Mouse (Mus musculus) testis, adult 2 months (tissue): ENCODE results near the gene Pdik1l. TPM values are rescaled to one million over a fixed set of nuclear protein-coding genes. Genes with fewer than 3 reads are reported as not detected.
"Not testable (repeated sequence)": the region's sequence is repeated elsewhere in the genome, so short reads cannot be mapped to it uniquely, and the experiment has no call there.

Experiments
- H3K27ac ChIP-seq: fragments of 200-500 bp; 2 replicates; pipeline ENCODE4 v1.5.1; 2012; ENCODE audit warnings: low read depth, low read length; ENCODE audit not compliant: control insufficient read depth, insufficient read depth
- H3K27me3 ChIP-seq: fragments of 200-500 bp; 2 replicates; pipeline ENCODE4 v1.6.1; 2012; ENCODE audit warnings: mild to moderate bottlenecking, low read length, moderate library complexity; ENCODE audit not compliant: control insufficient read depth, insufficient read depth
- H3K36me3 ChIP-seq: fragments of 200-500 bp; 2 replicates; pipeline ENCODE4 v1.6.1; 2012; ENCODE audit warnings: mild to moderate bottlenecking, low read length; ENCODE audit not compliant: control insufficient read depth, insufficient read depth
- H3K4me1 ChIP-seq: fragments of 200-500 bp; 2 replicates; pipeline ENCODE4 v1.6.1; 2012; ENCODE audit warnings: low read length; ENCODE audit not compliant: control insufficient read depth, insufficient read depth
- H3K4me3 ChIP-seq: fragments of 200-500 bp; 2 replicates; pipeline ENCODE4 v1.5.1; 2012; ENCODE audit warnings: low read depth, mild to moderate bottlenecking, low read length, moderate library complexity, mixed read lengths; ENCODE audit not compliant: control insufficient read depth
- CTCF ChIP-seq: fragments of 200-500 bp; IDR thresholded peaks from 2 replicates; pipeline ENCODE4 v1.5.1; 2012; ENCODE audit warnings: low read depth, mild to moderate bottlenecking, inconsistent platforms, low read length, moderate library complexity; ENCODE audit not compliant: control insufficient read depth, insufficient read depth, insufficient replicate concordance
- POLR2A ChIP-seq: fragments of 200-500 bp; IDR thresholded peaks from 2 replicates; pipeline ENCODE4 v1.6.1; 2012; ENCODE audit warnings: low read depth, mild to moderate bottlenecking, inconsistent platforms, low read length, moderate library complexity; ENCODE audit not compliant: control insufficient read depth
- polyA plus RNA-seq: library from polyadenylated mRNA; depleted of rRNA; stranded (reverse); fragments of >200 nt; gene quantifications from 2 replicates; pipeline ENCODE4 v1.2.3, GENCODE M21; 2012

Gene Pdik1l
- polyA plus RNA-seq, 1 experiment = 6.2 TPM

DNA sequence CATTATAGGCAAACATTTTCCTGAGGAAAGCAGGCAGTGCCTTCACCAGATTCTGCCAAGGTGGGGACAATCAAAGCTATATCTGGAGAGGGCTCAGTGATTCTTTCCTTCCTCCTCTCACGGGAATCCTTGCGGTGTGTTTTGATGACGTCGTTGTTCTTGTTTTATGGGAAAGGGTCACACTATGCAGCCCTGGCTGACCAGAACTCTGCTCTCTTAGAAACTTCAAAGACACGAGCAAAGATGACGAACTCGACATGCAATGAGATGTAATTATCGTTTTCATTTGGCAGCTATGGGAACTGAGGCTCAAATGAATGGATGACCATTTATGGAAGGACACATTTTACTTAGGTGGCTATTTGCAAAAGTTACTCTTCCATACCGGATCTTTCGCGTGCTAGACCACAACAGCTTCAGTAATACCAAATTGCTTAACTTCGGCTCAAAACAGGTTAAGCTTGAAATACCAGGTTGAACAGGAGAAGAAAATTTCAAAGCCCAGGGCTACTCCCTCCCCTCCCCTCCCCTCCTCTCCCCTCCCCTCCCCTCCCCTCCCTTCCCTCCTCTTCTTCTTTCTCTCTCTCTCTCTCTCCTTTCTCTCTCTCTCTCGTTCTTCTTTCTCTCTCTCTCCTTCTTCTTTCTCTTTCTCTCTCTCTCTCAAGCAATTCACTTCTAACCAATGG is 14.8 kb downstream of the Pdik1l start:
- no peaks in the 10 kb centered on the region for H3K27me3 ChIP-seq
- H3K4me3 ChIP-seq = no peak overlapping the region; the same call in 1 of the 2 replicates
- no peak overlapping the region for H3K27ac ChIP-seq
- no peaks in the 10 kb centered on the region for H3K36me3 ChIP-seq
- peaks cover 7% of the 10 kb centered on the region for H3K4me1 ChIP-seq
- no peak for TF ChIP-seq POLR2A
- TF ChIP-seq CTCF = no peak

DNA sequence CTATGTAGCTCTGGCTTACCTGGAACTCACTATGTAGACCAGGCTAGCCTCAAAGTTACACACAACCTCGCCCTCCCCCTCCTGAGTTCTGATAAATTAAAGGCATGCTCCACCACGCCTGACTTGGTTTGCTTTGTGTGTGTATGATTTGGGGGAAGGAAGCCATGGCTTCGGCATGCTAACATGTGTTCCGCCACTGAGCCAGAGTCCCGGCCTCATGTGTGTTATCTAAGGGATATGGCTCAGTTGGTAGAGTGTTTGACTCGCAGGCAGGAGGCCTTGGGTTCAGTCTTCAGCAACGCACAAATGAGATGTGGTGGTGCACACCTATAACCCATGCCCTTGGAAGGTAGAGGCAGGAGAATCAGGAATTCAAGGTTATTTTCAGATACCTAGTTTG is 15.7 kb downstream of the Pdik1l start:
- H3K4me1 ChIP-seq = peaks cover 7% of the 10 kb centered on the region
- no peaks in the 10 kb centered on the region for H3K36me3 ChIP-seq
- no peaks in the 10 kb centered on the region for H3K27me3 ChIP-seq
- TF ChIP-seq POLR2A (no peak), CTCF (no peak)
- no peak overlapping the region for H3K4me3 ChIP-seq
- no peak overlapping the region for H3K27ac ChIP-seq

DNA sequence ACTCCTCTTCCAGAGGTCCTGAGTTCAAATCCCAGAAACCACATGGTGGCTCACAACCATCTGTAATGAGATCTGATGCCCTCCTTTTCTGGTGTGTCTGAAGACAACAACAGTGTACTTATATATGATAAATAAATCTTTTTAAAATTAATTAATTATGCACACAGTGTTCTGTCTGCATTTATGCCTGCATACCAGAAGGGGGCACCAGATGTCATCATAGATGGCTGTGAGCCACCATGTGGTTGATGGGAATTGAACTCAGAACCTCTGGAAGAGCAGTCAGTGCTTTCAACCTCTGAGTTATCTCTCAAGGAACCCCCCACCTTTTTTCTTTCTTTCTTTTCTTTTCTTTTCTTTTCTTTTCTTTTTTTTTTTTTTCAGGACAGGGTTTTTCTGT is 18.1 kb downstream of the Pdik1l start:
- H3K4me1 ChIP-seq, H3K4me3 ChIP-seq, H3K27me3 ChIP-seq, H3K27ac ChIP-seq, H3K36me3 ChIP-seq: not testable (repeated sequence)

DNA sequence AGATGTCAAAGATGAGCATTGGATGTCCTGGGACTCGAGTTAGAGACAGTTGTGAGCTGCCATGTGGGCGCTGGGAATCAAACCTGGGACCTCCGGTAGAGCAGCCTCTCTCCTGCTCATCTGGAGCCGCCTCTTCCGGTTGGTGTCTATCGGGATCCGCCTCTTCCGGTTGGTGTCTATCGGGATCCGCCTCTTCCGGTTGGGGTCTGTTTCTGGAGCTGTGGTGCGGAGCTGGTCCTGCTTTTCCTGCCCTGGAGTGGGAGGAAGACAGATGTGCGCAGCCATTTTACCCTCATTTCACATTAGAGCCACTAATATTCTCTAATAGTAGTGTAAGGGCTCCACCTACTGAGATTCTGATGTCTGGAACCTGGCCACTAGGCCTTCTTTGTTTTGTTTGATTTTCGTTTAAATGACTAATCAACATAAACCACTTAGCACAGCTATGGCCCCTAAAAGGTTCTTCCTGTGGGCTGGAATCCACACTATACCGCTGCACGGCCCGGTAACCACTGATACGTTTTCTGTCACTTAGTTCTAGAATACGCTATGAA is 19.5 kb downstream of the Pdik1l start:
- no peaks in the 10 kb centered on the region for H3K27me3 ChIP-seq
- no peaks in the 10 kb centered on the region for H3K36me3 ChIP-seq
- peaks cover 5% of the 10 kb centered on the region for H3K4me1 ChIP-seq
- H3K27ac ChIP-seq = peak overlapping the region; percentile 65; the same call in 1 of the 2 replicates
- TF ChIP-seq CTCF = no peak
- TF ChIP-seq POLR2A = peak; percentile 81
- H3K4me3 ChIP-seq = peak overlapping the region; percentile 73

DNA sequence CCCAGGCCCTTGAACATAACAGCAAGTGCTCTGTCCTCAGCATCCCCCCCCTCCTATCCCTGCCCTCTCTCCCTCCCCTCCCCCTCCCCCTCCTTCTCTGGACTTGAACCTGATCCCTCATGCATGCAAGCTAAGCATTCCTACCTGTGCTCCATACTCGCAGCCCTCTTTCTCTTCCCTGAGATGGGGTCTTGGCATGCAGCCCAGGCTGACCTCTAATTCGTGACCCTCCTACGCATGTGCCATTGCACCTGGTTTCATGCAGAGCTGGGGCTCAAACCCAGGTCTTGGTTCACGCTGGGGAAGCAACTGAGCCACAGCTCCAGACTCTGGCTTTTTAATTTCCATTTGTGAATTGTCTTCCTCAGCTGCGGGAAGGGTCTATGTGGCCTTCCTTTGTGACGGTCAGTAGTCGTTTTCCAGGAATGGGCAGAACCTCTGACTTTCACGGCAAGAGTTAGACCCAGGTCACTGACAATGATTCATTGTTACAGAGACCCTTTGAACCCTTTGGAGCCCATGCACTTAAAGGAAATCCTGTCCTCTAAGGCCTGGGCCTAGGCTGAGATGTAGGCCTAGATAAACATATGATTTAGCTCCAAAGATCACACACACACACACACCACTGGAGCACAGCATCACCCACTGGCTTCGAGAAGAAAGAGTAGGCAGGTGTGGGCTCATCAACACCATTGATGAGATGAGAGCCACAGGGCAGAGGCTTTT is 21.7 kb downstream of the Pdik1l start:
- Histone ChIP-seq H3K27ac (no peak overlapping the region), H3K4me3 (no peak overlapping the region), H3K4me1 (peaks cover 5% of the 10 kb centered on the region), H3K27me3 (no peaks in the 10 kb centered on the region), H3K36me3 (no peaks in the 10 kb centered on the region)
- TF ChIP-seq CTCF = no peak
- no peak for TF ChIP-seq POLR2A

DNA sequence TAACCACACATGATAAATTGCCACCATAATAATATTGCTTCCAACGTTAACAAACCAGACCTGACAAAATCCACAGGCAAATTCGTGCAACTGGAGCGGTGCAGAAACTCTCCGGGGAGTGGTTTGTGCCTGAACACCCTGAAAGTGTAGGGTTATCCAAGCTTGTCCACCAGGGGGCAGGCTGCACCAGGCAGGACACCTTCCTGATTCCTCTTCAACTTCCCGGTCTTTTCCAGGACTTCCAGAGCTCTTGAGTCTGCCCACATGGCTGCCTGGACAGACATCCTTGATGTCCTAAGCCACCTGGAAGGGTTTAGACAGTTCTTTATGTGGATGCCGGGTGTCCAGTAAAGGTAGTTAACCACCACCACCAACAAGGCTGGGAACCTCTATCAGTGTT is 24.5 kb downstream of the Pdik1l start:
- H3K27me3 ChIP-seq = no peaks in the 10 kb centered on the region
- TF ChIP-seq POLR2A = no peak
- TF ChIP-seq CTCF = peak; percentile 83; the same call in 1 of the 2 replicates
- no peak overlapping the region for H3K27ac ChIP-seq
- H3K4me3 ChIP-seq = no peak overlapping the region
- H3K4me1 ChIP-seq = no peaks in the 10 kb centered on the region; the same call in 1 of the 2 replicates
- no peaks in the 10 kb centered on the region for H3K36me3 ChIP-seq

DNA sequence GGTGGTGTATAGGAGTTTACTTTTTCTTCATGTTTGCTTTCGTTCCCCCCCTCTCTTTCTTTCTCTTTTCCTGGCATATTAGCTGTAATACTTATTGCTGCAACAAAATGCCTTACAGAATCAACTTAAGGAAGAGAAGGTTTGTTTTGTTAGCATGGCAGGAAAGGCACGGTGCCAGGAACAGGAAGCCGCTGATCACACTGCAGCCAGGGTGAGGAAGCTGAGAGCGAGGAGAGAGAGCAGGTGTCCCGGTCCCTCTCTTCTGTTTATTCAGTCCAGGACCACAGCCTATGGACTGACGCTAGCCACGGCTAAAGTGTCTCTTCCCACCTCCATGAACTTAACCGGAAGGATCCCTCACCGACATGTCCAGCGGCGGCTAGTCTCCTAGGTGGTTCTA is 29.3 kb downstream of the Pdik1l start:
- no peaks in the 10 kb centered on the region for H3K36me3 ChIP-seq

More for the DNA sequence above, 29.3 kb downstream of the Pdik1l start:
- no peaks in the 10 kb centered on the region; the same call in 1 of the 2 replicates for H3K4me1 ChIP-seq
- TF ChIP-seq POLR2A = no peak
- TF ChIP-seq CTCF = no peak
- H3K4me3 ChIP-seq = no peak overlapping the region
- no peaks in the 10 kb centered on the region for H3K27me3 ChIP-seq
- no peak overlapping the region for H3K27ac ChIP-seq
